Mouse (Mus musculus): ENCODE measurements at regions not wholly inside any gene's neighbourhood (a gene's known extent, or its start where the extent isn't known, plus 50 kb on each side); places are given as distances from the start of the nearest gene placed in this dataset.

GRCm38 (mm10) chr4:37566226-37566625 lies 614.7 kb upstream of the Lingo2 start:
- H3K9ac ChIP-seq (ENCODE audit: control insufficient read depth, low read depth, low read length, poor library complexity, severe bottlenecking) = no peak overlapping the region
- H3K36me3 ChIP-seq (ENCODE audit: control insufficient read depth in 1 of 2, insufficient read depth in 2 of 2, low read length in 2 of 2) = no peaks in the 10 kb centered on the region
- no peak overlapping the region for H3K4me3 ChIP-seq (ENCODE audit: control insufficient read depth in 1 of 2, insufficient read depth in 1 of 2, low read depth in 2 of 2, low read length in 2 of 2)
- DNase-seq (ENCODE audit: low read depth, low spot score) = no peak
- H3K27ac ChIP-seq (ENCODE audit: control insufficient read depth, low read depth, low read length) = no peak overlapping the region
- H3K9me3 ChIP-seq (replicated peaks; ENCODE audit: insufficient read depth, low read length) = no peaks in the 10 kb centered on the region
- H3K4me1 ChIP-seq (ENCODE audit: control insufficient read depth in 1 of 2, insufficient read depth in 2 of 2, low read length in 2 of 2) = no peaks in the 10 kb centered on the region
- no peaks in the 10 kb centered on the region for H3K27me3 ChIP-seq (ENCODE audit: control insufficient read depth in 1 of 2, insufficient read depth in 2 of 2, low read length in 2 of 2)
- TF ChIP-seq TCF12 (IDR thresholded peaks at IDR 0.05; ENCODE audit: low read depth, low read length) = no peak
- TF ChIP-seq GABPA (IDR thresholded peaks at IDR 0.05; ENCODE audit: low read depth, low read length) = no peak
- TF ChIP-seq TBP (IDR thresholded peaks at IDR 0.05; ENCODE audit: low read depth, low read length) = no peak
- TF ChIP-seq NELFE (IDR thresholded peaks at IDR 0.05; ENCODE audit: low read depth, low read length) = no peak
- TF ChIP-seq POLR2A (IDR thresholded peaks at IDR 0.05; ENCODE audit: control insufficient read depth in 1 of 2, insufficient read depth in 1 of 2, low read depth in 1 of 2, low read length in 2 of 2, poor library complexity in 1 of 2) = no peak
- TF ChIP-seq ZMIZ1 (IDR thresholded peaks at IDR 0.05; ENCODE audit: low read depth, low read length) = no peak
- no peaks in the 10 kb centered on the region for H3K79me2 ChIP-seq (ENCODE audit: control insufficient read depth, insufficient read depth, low read length, poor library complexity)

GRCm38 (mm10) chr4:37560209-37560608 lies 608.7 kb upstream of the Lingo2 start:
- Histone ChIP-seq H3K4me1 (ENCODE audit: control insufficient read depth in 1 of 2, insufficient read depth in 2 of 2, low read length in 2 of 2) (no peaks in the 10 kb centered on the region), H3K27ac (ENCODE audit: control insufficient read depth, low read depth, low read length) (no peak overlapping the region), H3K4me3 (ENCODE audit: control insufficient read depth in 1 of 2, insufficient read depth in 1 of 2, low read depth in 2 of 2, low read length in 2 of 2) (no peak overlapping the region), H3K9ac (ENCODE audit: control insufficient read depth, low read depth, low read length, poor library complexity, severe bottlenecking) (no peak overlapping the region), H3K36me3 (ENCODE audit: control insufficient read depth in 1 of 2, insufficient read depth in 2 of 2, low read length in 2 of 2) (no peaks in the 10 kb centered on the region), H3K79me2 (ENCODE audit: control insufficient read depth, insufficient read depth, low read length, poor library complexity) (no peaks in the 10 kb centered on the region), H3K27me3 (ENCODE audit: control insufficient read depth in 1 of 2, insufficient read depth in 2 of 2, low read length in 2 of 2) (no peaks in the 10 kb centered on the region), H3K9me3 (replicated peaks; ENCODE audit: insufficient read depth, low read length) (no peaks in the 10 kb centered on the region)
- TF ChIP-seq SMC3 (IDR thresholded peaks at IDR 0.05; ENCODE audit: low read depth, low read length) (no peak), NELFE (IDR thresholded peaks at IDR 0.05; ENCODE audit: low read depth, low read length) (no peak), MXI1 (IDR thresholded peaks at IDR 0.05; ENCODE audit: low read depth, low read length) (no peak), ELF1 (IDR thresholded peaks at IDR 0.05; ENCODE audit: low read depth, low read length) (no peak), CTCF (IDR thresholded peaks at IDR 0.05 in 2 of 3, conservative IDR thresholded peaks at IDR 0.05 in 1 of 3; ENCODE audit: control insufficient read depth in 1 of 3, insufficient read depth in 1 of 3, low read depth in 2 of 3, low read length in 3 of 3, poor library complexity in 1 of 3, severe bottlenecking in 1 of 3) (peak in 1 of 3 experiments; percentile 15; a peak in 1 of 6 replicates), SIN3A (IDR thresholded peaks at IDR 0.05; ENCODE audit: low read length) (no peak), E2F4 (IDR thresholded peaks at IDR 0.05; ENCODE audit: borderline replicate concordance, low read depth, low read length) (no peak)
- peak; percentile 3 for DNase-seq (ENCODE audit: low read depth, low spot score)

- Histone ChIP-seq H3K4me1 (ENCODE audit: control insufficient read depth in 1 of 2, insufficient read depth in 2 of 2, low read length in 2 of 2) (no peaks in the 10 kb centered on the region), H3K27me3 (ENCODE audit: control insufficient read depth in 1 of 2, insufficient read depth in 2 of 2, low read length in 2 of 2) (no peaks in the 10 kb centered on the region), H3K9ac (ENCODE audit: control insufficient read depth, low read depth, low read length, poor library complexity, severe bottlenecking) (no peak overlapping the region), H3K36me3 (ENCODE audit: control insufficient read depth in 1 of 2, insufficient read depth in 2 of 2, low read length in 2 of 2) (no peaks in the 10 kb centered on the region), H3K4me3 (ENCODE audit: control insufficient read depth in 1 of 2, insufficient read depth in 1 of 2, low read depth in 2 of 2, low read length in 2 of 2) (no peak overlapping the region), H3K9me3 (replicated peaks; ENCODE audit: insufficient read depth, low read length) (no peaks in the 10 kb centered on the region), H3K79me2 (ENCODE audit: control insufficient read depth, insufficient read depth, low read length, poor library complexity) (no peaks in the 10 kb centered on the region), H3K27ac (ENCODE audit: control insufficient read depth, low read depth, low read length) (no peak overlapping the region)
- TF ChIP-seq MYC (IDR thresholded peaks at IDR 0.05; ENCODE audit: low read depth, low read length) = no peak
- no peak for TF ChIP-seq BHLHE40 (IDR thresholded peaks at IDR 0.05; ENCODE audit: borderline replicate concordance, low read depth, low read length)
- TF ChIP-seq USF2 (IDR thresholded peaks at IDR 0.05; ENCODE audit: borderline replicate concordance in 1 of 2, insufficient read depth in 1 of 2, low read depth in 1 of 2, low read length in 2 of 2) = no peak
- no peak for TF ChIP-seq USF1 (IDR thresholded peaks at IDR 0.05; ENCODE audit: low read depth, low read length)
- no peak for TF ChIP-seq ZC3H11A (IDR thresholded peaks at IDR 0.05; ENCODE audit: low read depth, low read length)
- TF ChIP-seq ELF1 (IDR thresholded peaks at IDR 0.05; ENCODE audit: low read depth, low read length) = no peak
- TF ChIP-seq HCFC1 (IDR thresholded peaks at IDR 0.05; ENCODE audit: low read depth, low read length) = no peak
- no peak for TF ChIP-seq MAZ (IDR thresholded peaks at IDR 0.05; ENCODE audit: low read depth, low read length)
- TF ChIP-seq NELFE (IDR thresholded peaks at IDR 0.05; ENCODE audit: low read depth, low read length) = no peak
- TF ChIP-seq CHD1 (IDR thresholded peaks at IDR 0.05; ENCODE audit: low read depth, low read length) = no peak
- TF ChIP-seq POLR2A (IDR thresholded peaks at IDR 0.05; ENCODE audit: control insufficient read depth in 1 of 2, insufficient read depth in 1 of 2, low read depth in 1 of 2, low read length in 2 of 2, poor library complexity in 1 of 2) = no peak
- no peak for TF ChIP-seq ZNF384 (IDR thresholded peaks at IDR 0.05; ENCODE audit: low read depth, low read length)
- TF ChIP-seq RCOR1 (IDR thresholded peaks at IDR 0.05; ENCODE audit: low read depth, low read length) = no peak
- DNase-seq (ENCODE audit: low read depth, low spot score) = no peak
Observed at GRCm38 (mm10) chr4:37546001-37546400, 594.5 kb upstream of the Lingo2 start.

Measured in MEL (cell line).